Mouse (Mus musculus) midbrain, embryonic 15.5 days (tissue): Measurements from ENCODE around the gene Pdap1. TPM values are rescaled to one million over a fixed set of nuclear protein-coding genes. Genes with fewer than 3 reads are reported as not detected.
"Not testable (repeated sequence)": the region's sequence is repeated elsewhere in the genome, so short reads cannot be mapped to it uniquely, and the experiment has no call there.

Experiments used
- ATAC-seq: fragments of 200-750 bp; cut with Nextera tagmentation; replicated peaks from 2 replicates; pipeline ENCODE4 v1.8.0; 2017; ENCODE audit warnings: moderate TSS enrichment
- H3K27ac ChIP-seq: fragments of 300-500 bp; sonication (generic); 2 replicates; pipeline ENCODE4 v1.5.1; 2015; ENCODE audit warnings: mild to moderate bottlenecking, inconsistent platforms
- H3K27me3 ChIP-seq: fragments of 300-500 bp; sonication (generic); replicated peaks from 2 replicates; pipeline ENCODE4 v1.6.1; 2015; ENCODE audit warnings: inconsistent platforms
- H3K36me3 ChIP-seq: fragments of 300-500 bp; sonication (generic); replicated peaks from 2 replicates; pipeline ENCODE4 v1.6.1; 2015; ENCODE audit warnings: inconsistent platforms
- H3K4me1 ChIP-seq: fragments of 300-500 bp; sonication (generic); 2 replicates; pipeline ENCODE4 v1.6.1; 2015; ENCODE audit warnings: inconsistent platforms
- H3K4me2 ChIP-seq: fragments of 300-500 bp; sonication (generic); 2 replicates; pipeline ENCODE4 v1.6.1; 2015; ENCODE audit warnings: inconsistent platforms, mild to moderate bottlenecking, moderate library complexity
- H3K4me3 ChIP-seq: fragments of 300-500 bp; sonication (generic); 2 replicates; pipeline ENCODE4 v1.5.1; 2015; ENCODE audit warnings: mild to moderate bottlenecking, inconsistent platforms
- H3K9ac ChIP-seq: fragments of 300-500 bp; sonication (generic); 2 replicates; pipeline ENCODE4 v1.6.1; 2015; ENCODE audit warnings: mild to moderate bottlenecking, inconsistent platforms
- H3K9me3 ChIP-seq: fragments of 300-500 bp; sonication (generic); 2 replicates; pipeline ENCODE4 v1.6.1; 2016; ENCODE audit warnings: inconsistent platforms
- WGBS: fragments of 180-500 bp; shearing (Covaris S2); methylation state at CpG from one replicate; pipeline ENCODE4 v1.1.7; 2015; ENCODE audit warnings: mixed read lengths; 5-methylcytosine and 5-hydroxymethylcytosine counted together
- polyA plus RNA-seq: library from polyadenylated mRNA; unstranded; fragments of >200 nt; fragmentation: Nextera tagmentation; extraction: Ambion mirVana; gene quantifications from 2 replicates; pipeline ENCODE4 v1.2.1, GENCODE M21; 2015

Pdap1 gene
- polyA plus RNA-seq, 1 experiment from 2014 or later: 117 TPM

DNA sequence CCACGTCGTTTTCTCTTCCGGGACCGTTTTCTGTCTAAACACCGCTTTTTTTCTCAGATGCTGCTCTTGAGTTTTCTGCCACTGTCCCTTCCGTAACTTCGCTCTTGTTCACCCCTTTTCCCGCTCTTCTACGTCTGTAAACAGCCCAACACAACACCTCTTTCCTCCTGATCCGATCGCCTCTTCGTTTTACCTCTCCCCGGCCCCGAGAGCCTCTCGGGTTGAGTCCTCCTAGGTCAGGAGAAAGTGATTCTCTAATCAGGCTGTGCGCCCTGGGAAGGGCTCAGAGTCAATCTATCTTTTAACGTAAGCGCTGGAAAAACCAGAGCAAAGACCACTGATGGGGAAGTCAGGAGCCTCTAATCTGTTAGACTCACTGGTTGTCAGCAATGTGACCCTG is 573 bp upstream of the Pdap1 start:
- Histone ChIP-seq H3K4me2 (peak overlapping the region; percentile 84), H3K4me3 (peak overlapping the region; percentile 87), H3K36me3 (peaks cover 27% of the 10 kb centered on the region; the same call in 1 of the 2 replicates), H3K4me1 (peaks cover 27% of the 10 kb centered on the region), H3K9me3 (no peaks in the 10 kb centered on the region), H3K9ac (peak overlapping the region; percentile 88), H3K27me3 (no peaks in the 10 kb centered on the region), H3K27ac (peak overlapping the region; percentile 96)
- ATAC-seq: peak; percentile 1; the same call in 1 of the 2 replicates
- under 1% methylated on average over 18 of the region's 18 CpGs for WGBS

GRCm38 (mm10) chr5:145138836-145139235 is 1.2 kb downstream of the Pdap1 start:
- peak overlapping the region; percentile 96; the same call in 1 of the 2 replicates for H3K27ac ChIP-seq
- peaks cover 27% of the 10 kb centered on the region for H3K4me1 ChIP-seq
- peaks cover 34% of the 10 kb centered on the region for H3K36me3 ChIP-seq
- H3K4me3 ChIP-seq: peak overlapping the region; percentile 87
- 15% methylated on average over 6 of the region's 6 CpGs for WGBS
- H3K4me2 ChIP-seq: peak overlapping the region; percentile 84
- no peak for ATAC-seq
- H3K27me3 ChIP-seq: no peaks in the 10 kb centered on the region
- no peaks in the 10 kb centered on the region for H3K9me3 ChIP-seq
- peak overlapping the region; percentile 88 for H3K9ac ChIP-seq

DNA sequence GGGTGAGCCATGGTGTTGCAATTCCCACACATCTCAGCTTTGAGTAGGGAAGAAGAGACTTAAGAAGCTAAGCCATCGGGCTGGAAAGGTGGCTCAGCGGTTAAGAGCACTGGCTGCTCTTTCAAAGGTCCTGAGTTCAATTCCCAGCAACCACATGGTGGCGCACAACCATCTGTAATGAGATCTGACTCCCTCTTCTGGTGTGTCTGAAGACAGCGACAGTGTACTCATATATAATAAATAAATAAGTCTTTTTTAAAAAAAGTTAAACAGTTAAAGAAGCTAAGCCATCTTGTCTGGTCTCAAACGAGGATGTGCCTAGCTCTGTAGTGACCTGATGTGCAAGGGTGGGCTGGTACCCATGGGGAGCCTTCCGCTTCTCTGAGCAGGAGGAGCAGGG is 6.8 kb downstream of the Pdap1 start:
- H3K36me3 ChIP-seq: peaks cover 70% of the 10 kb centered on the region
- not testable (repeated sequence) for H3K9ac ChIP-seq, ATAC-seq, H3K4me1 ChIP-seq, H3K27ac ChIP-seq, H3K4me2 ChIP-seq, H3K27me3 ChIP-seq, H3K9me3 ChIP-seq, H3K4me3 ChIP-seq
- WGBS: 91% methylated on average over 6 of the region's 6 CpGs

- ATAC-seq: no peak
- no peak overlapping the region for H3K27ac ChIP-seq
- H3K9ac ChIP-seq: no peak overlapping the region
- H3K36me3 ChIP-seq: peaks cover 67% of the 10 kb centered on the region
- H3K27me3 ChIP-seq: no peaks in the 10 kb centered on the region
- no peaks in the 10 kb centered on the region for H3K4me1 ChIP-seq
- H3K4me3 ChIP-seq: no peak overlapping the region
- H3K9me3 ChIP-seq: no peaks in the 10 kb centered on the region
- H3K4me2 ChIP-seq: no peak overlapping the region
- WGBS: 91% methylated on average over 3 of the region's 3 CpGs
Measured at GRCm38 (mm10) chr5:145130995-145131394, 9.0 kb downstream of the Pdap1 start.

GRCm38 (mm10) chr5:145130191-145130590 is 9.8 kb downstream of the Pdap1 start:
- no peak for ATAC-seq
- H3K4me1 ChIP-seq: no peaks in the 10 kb centered on the region
- no peak overlapping the region for H3K9ac ChIP-seq
- H3K4me3 ChIP-seq: no peak overlapping the region
- H3K36me3 ChIP-seq: peaks cover 65% of the 10 kb centered on the region
- 91% methylated on average over 11 of the region's 11 CpGs for WGBS
- no peaks in the 10 kb centered on the region for H3K27me3 ChIP-seq
- no peak overlapping the region for H3K4me2 ChIP-seq
- no peaks in the 10 kb centered on the region for H3K9me3 ChIP-seq
- no peak overlapping the region for H3K27ac ChIP-seq

DNA sequence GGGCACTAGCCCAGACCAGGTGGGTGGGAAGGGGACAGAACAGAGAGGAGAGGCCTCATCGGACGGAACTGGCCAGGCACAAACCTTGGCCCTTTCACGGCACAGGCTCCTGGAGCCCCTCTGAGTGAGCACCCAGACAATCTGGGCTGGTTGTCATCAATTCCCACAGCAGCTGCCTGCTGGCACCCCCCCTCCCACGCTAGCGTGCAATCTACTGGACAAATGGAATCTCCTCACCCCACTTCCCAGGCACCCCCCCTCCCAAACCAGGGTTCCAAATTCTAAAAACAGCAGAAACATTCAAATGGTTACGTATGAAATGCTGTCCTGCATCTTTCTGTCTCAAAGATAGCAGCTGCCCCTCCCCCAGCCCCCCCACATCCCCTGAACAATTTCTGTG is 10.3 kb downstream of the Pdap1 start:
- H3K9ac ChIP-seq, H3K4me1 ChIP-seq, H3K9me3 ChIP-seq, H3K27me3 ChIP-seq, H3K27ac ChIP-seq, H3K4me3 ChIP-seq, H3K4me2 ChIP-seq, ATAC-seq: not testable (repeated sequence)
- H3K36me3 ChIP-seq: peaks cover 64% of the 10 kb centered on the region
- 96% methylated on average over 6 of the region's 6 CpGs for WGBS

DNA sequence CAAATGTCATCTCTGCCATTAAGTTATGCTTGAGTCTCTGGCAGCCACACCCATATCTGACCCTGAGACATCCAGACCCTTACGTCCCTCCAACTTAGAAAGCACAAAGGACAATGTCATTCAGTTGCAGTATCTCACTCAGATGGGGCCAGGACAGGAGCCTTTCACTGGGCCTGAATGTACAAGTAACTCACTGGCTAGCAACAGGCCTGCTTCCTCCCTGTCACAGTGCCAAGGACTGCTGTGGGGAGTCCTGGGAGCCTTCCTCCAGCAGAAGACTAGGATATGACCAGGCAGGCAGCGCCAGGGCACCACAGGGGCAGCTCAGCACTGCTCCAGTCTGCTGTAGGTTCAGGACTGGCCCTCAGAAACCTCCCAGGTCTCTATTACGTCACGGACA is 10.9 kb downstream of the Pdap1 start:
- WGBS: 94% methylated on average over 4 of the region's 4 CpGs
- Histone ChIP-seq H3K4me1 (no peaks in the 10 kb centered on the region), H3K27ac (no peak overlapping the region), H3K9ac (no peak overlapping the region), H3K27me3 (no peaks in the 10 kb centered on the region), H3K4me3 (no peak overlapping the region), H3K9me3 (no peaks in the 10 kb centered on the region), H3K4me2 (no peak overlapping the region), H3K36me3 (peaks cover 58% of the 10 kb centered on the region)
- no peak for ATAC-seq

DNA sequence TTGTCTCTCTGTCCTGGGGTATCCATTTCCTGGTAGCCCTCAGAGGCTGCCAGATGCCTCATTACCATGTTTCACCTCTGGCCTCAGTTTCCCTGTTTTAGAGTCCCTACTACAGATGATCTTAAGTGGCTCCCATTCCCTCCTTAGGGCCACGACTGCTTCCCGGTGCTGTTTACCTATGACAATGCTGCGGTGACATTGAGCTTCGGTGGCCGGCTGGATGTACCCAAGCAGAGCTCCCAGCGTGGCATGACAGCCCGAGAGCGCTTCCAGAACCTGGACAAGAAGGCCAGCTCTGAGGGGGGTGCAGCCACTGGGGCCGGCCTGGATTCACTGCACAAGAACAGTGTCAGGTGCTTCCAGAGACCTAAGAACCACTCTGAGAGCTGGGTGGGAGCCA is 13.5 kb downstream of the Pdap1 start:
- Histone ChIP-seq H3K36me3 (peaks cover 33% of the 10 kb centered on the region), H3K9ac (no peak overlapping the region), H3K4me3 (no peak overlapping the region), H3K4me2 (no peak overlapping the region), H3K4me1 (no peaks in the 10 kb centered on the region), H3K9me3 (no peaks in the 10 kb centered on the region), H3K27me3 (no peaks in the 10 kb centered on the region), H3K27ac (no peak overlapping the region)
- no peak for ATAC-seq
- WGBS: 95% methylated on average over 9 of the region's 9 CpGs

DNA sequence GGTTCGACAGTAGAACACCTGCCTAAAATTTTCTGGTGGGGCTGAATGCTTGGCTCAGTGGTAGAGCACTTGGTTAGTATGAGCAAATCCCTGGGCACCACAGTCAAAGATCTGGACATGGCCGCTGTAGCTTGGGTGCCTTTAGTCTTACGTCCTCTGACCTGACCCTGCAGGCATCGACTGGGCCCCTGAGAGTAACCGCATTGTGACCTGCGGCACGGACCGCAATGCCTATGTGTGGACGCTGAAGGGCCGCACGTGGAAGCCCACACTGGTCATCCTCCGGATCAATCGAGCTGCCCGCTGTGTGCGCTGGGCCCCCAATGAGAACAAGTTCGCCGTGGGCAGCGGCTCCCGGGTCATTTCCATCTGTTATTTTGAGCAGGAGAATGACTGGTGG is 16.6 kb downstream of the Pdap1 start:
- Histone ChIP-seq H3K4me3 (no peak overlapping the region), H3K36me3 (peaks cover 6% of the 10 kb centered on the region; the same call in 1 of the 2 replicates), H3K27me3 (no peaks in the 10 kb centered on the region), H3K27ac (no peak overlapping the region), H3K4me2 (no peak overlapping the region), H3K4me1 (no peaks in the 10 kb centered on the region), H3K9ac (no peak overlapping the region), H3K9me3 (no peaks in the 10 kb centered on the region)
- WGBS: 94% methylated on average over 19 of the region's 19 CpGs
- ATAC-seq: no peak

DNA sequence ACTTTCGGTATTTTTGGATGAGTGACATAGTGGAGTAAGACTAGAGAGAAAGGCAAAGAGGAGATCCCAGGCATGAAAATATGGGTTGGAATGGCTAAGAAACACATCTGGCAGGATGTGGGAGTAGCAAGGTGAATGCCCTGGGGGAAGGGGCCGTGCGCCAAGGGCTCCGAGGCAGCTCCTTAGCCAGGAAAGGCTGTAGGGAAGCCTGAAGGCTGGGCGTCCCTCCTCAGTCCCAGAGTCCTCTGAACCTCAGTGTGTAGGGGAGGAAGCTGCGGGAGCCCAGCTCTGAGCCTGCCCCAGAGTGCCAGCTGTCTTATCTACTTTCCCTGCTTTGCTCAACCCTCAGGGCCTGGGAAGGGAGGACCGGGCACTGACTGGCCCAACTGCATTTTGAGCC is 19.1 kb downstream of the Pdap1 start:
- Histone ChIP-seq H3K4me1 (no peaks in the 10 kb centered on the region), H3K9ac (no peak overlapping the region), H3K4me3 (no peak overlapping the region), H3K27me3 (no peaks in the 10 kb centered on the region), H3K36me3 (peaks cover 4% of the 10 kb centered on the region; the same call in 1 of the 2 replicates), H3K4me2 (no peak overlapping the region), H3K27ac (no peak overlapping the region), H3K9me3 (no peaks in the 10 kb centered on the region)
- WGBS: 75% methylated on average over 7 of the region's 7 CpGs
- no peak for ATAC-seq

DNA sequence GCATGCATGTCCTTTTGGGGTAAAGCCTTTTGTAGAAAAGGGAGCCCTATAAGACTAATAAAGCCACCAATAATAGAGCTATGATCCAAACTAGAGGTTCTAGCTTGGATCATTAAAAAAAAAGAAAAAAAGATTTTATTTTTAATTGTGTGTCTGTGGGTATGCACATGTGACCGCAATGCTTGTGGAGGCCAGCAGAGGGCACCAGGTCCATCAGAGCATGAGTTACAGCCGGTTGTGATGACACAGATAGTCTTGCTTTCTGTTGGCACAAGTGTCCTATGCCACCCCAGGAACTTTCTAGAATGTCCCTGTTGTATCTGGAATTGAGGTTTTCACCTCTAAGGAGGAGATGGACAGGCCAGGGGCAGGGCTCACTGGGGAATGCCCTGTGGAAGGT is 20.7 kb downstream of the Pdap1 start:
- no peaks in the 10 kb centered on the region for H3K36me3 ChIP-seq

DNA sequence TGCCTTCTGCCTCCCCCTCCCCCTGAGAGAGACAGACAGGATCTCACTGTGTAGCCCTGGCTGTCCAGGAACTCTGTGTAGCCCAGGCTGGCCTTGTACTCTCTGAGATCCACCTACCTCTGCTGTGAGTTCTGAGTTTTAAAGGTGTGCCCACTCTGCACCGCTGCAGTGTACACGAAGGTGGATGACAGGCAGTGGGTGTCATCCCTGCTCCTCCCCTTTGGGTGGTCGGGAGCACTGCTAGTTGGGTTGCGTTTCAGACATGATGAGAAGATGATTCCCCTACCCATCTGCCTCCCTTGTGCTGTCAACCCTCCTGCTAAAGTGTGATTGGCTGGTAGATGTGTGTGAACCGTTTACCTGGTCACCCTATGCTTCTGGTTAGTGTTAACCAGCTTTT is 21.6 kb downstream of the Pdap1 start:
- no peaks in the 10 kb centered on the region for H3K36me3 ChIP-seq
- ATAC-seq: no peak
- H3K9ac ChIP-seq: no peak overlapping the region
- WGBS: 88% methylated on average over 5 of the region's 5 CpGs
- no peaks in the 10 kb centered on the region for H3K9me3 ChIP-seq
- H3K4me1 ChIP-seq: peaks cover 5% of the 10 kb centered on the region
- no peak overlapping the region for H3K4me3 ChIP-seq
- no peak overlapping the region for H3K4me2 ChIP-seq
- no peak overlapping the region for H3K27ac ChIP-seq
- peaks cover 13% of the 10 kb centered on the region for H3K27me3 ChIP-seq

More for the DNA sequence above, 20.7 kb downstream of the Pdap1 start:
- peaks cover 9% of the 10 kb centered on the region for H3K27me3 ChIP-seq
- no peak overlapping the region for H3K4me2 ChIP-seq
- H3K4me1 ChIP-seq: peaks cover 4% of the 10 kb centered on the region
- H3K9me3 ChIP-seq: no peaks in the 10 kb centered on the region
- no peak for ATAC-seq
- 89% methylated on average over 2 of the region's 2 CpGs for WGBS
- no peak overlapping the region for H3K27ac ChIP-seq
- no peak overlapping the region for H3K9ac ChIP-seq
- H3K4me3 ChIP-seq: no peak overlapping the region

GRCm38 (mm10) chr5:145118005-145118404 is 22.0 kb downstream of the Pdap1 start:
- Histone ChIP-seq H3K4me3 (no peak overlapping the region), H3K9ac (no peak overlapping the region), H3K9me3 (no peaks in the 10 kb centered on the region), H3K36me3 (no peaks in the 10 kb centered on the region), H3K27me3 (peaks cover 14% of the 10 kb centered on the region), H3K27ac (no peak overlapping the region), H3K4me2 (no peak overlapping the region), H3K4me1 (peaks cover 5% of the 10 kb centered on the region)
- 73% methylated on average over 6 of the region's 6 CpGs for WGBS
- no peak for ATAC-seq
